Mouse (Mus musculus): ENCODE measurements around the gene Atp6v0c.

Atp6v0c gene

GRCm38 (mm10) chr17:24169317-24170065, at the start of gene Atp6v0c:
Gene Atp6v0c, minus strand, starts transcription at chr17:24169702.
- in situ Hi-C loops (cut with MboI) = no loop called here

- in situ Hi-C loops (cut with MboI) = no loop called here
These were observed 47.3 kb upstream of the Atp6v0c start for GRCm38 (mm10) chr17:24216836-24217235.

GRCm38 (mm10) chr17:24213186-24213585, 43.7 kb upstream of the Atp6v0c start:
- in situ Hi-C loops (cut with MboI) = no loop called here

- in situ Hi-C loops (cut with MboI) = no loop called here
These were observed 43.0 kb upstream of the Atp6v0c start for GRCm38 (mm10) chr17:24212441-24213018.

GRCm38 (mm10) chr17:24211631-24212440, 42.3 kb upstream of the Atp6v0c start:
- in situ Hi-C loops (cut with MboI) = no loop called here

GRCm38 (mm10) chr17:24210591-24210990, 41.1 kb upstream of the Atp6v0c start:
- in situ Hi-C loops (cut with MboI) = no loop called here

GRCm38 (mm10) chr17:24209916-24210240, 40.4 kb upstream of the Atp6v0c start:
- in situ Hi-C loops (cut with MboI) = no loop called here

- in situ Hi-C loops (cut with MboI) = no loop called here
These were observed 39.8 kb upstream of the Atp6v0c start, which contains the start of gene Ntn3 for GRCm38 (mm10) chr17:24209043-24209915. Gene Ntn3, minus strand, starts transcription at chr17:24209531.

GRCm38 (mm10) chr17:24208641-24209042, 39.1 kb upstream of the Atp6v0c start:
- in situ Hi-C loops (cut with MboI) = no loop called here

- in situ Hi-C loops (cut with MboI) = no loop called here
These were observed 38.5 kb upstream of the Atp6v0c start for GRCm38 (mm10) chr17:24207768-24208640.

- in situ Hi-C loops (cut with MboI) = no loop called here
These were observed 37.2 kb upstream of the Atp6v0c start for GRCm38 (mm10) chr17:24206451-24207351.

- in situ Hi-C loops (cut with MboI) = no loop called here
These were observed 36.4 kb upstream of the Atp6v0c start for GRCm38 (mm10) chr17:24205908-24206361.

- in situ Hi-C loops (cut with MboI) = no loop called here
These were observed 35.9 kb upstream of the Atp6v0c start, which contains the start of gene Tbc1d24 for GRCm38 (mm10) chr17:24205284-24205888. Gene Tbc1d24, minus strand, starts transcription at chr17:24205562.

GRCm38 (mm10) chr17:24204846-24205245, 35.3 kb upstream of the Atp6v0c start:
- in situ Hi-C loops (cut with MboI) = no loop called here

- in situ Hi-C loops (cut with MboI) = no loop called here
These were observed 34.4 kb upstream of the Atp6v0c start for GRCm38 (mm10) chr17:24203611-24204534.

GRCm38 (mm10) chr17:24203068-24203467, 33.6 kb upstream of the Atp6v0c start:
- in situ Hi-C loops (cut with MboI) = no loop called here

- in situ Hi-C loops (cut with MboI) = no loop called here
These were observed 31.6 kb upstream of the Atp6v0c start for GRCm38 (mm10) chr17:24201092-24201491.

- in situ Hi-C loops (cut with MboI) = no loop called here
These were observed 30.2 kb upstream of the Atp6v0c start for GRCm38 (mm10) chr17:24199741-24200140.
